Mouse (Mus musculus): Measurements from ENCODE around the gene Hip1r. TPM values are rescaled to one million over a fixed set of nuclear protein-coding genes. Genes with fewer than 3 reads are reported as not detected.

The Hip1r gene
- 10 to 100 TPM; 21.3 to 63.5 TPM for polyA plus RNA-seq (2017; shearing (Covaris generic))

GRCm38 (mm10) chr5:123973299-123974178 lies at the start of gene Hip1r:
TSS of gene Hip1r (plus strand) at chr5:123973628.

GRCm38 (mm10) chr5:123927118-123927517 lies 46.3 kb upstream of the Hip1r start, which contains the start of gene Gm43518:
TSS of gene Gm43518 (plus strand) at chr5:123927418.

GRCm38 (mm10) chr5:123930508-123930989 lies 42.9 kb upstream of the Hip1r start, which contains the start of gene Ccdc62:
TSS of gene Ccdc62 (plus strand) at chr5:123930679.

GRCm38 (mm10) chr5:124032001-124032508 lies 58.6 kb downstream of the Hip1r start, which contains the start of gene Vps37b:
TSS of gene Vps37b (minus strand) at chr5:124032270.

Other genes starting within 250 kb of the Hip1r start
- gene Rsrc2, start 224.2 kb upstream of the Hip1r start, polyA plus RNA-seq (2017; shearing (Covaris generic)) = 100 to 1,000 TPM; 145 to 165 TPM
- 1 to 10 TPM; 2.6 to 6.2 TPM for gene Kntc1, start 223.9 kb upstream of the Hip1r start, polyA plus RNA-seq (2017; shearing (Covaris generic))
- under 1 TPM; 0.13 to 0.41 TPM for gene Hcar2, start 108.1 kb upstream of the Hip1r start, polyA plus RNA-seq (2017; shearing (Covaris generic))
- gene Hcar1, start 93.6 kb upstream of the Hip1r start, polyA plus RNA-seq (2017; shearing (Covaris generic)) = not detected
- 100 to 1,000 TPM; 108 to 111 TPM for gene Denr, start 66.5 kb upstream of the Hip1r start, polyA plus RNA-seq (2017; shearing (Covaris generic))
- gene Gm43518, start 46.2 kb upstream of the Hip1r start, polyA plus RNA-seq (2017; shearing (Covaris generic)) = 1 to 10 TPM; 2.4 to 6.0 TPM
- gene Ccdc62, start 42.9 kb upstream of the Hip1r start, polyA plus RNA-seq (2017; shearing (Covaris generic)) = 1 to 10 TPM; 2.2 to 3.4 TPM
- gene Vps37b, start 58.6 kb downstream of the Hip1r start, polyA plus RNA-seq (2017; shearing (Covaris generic)) = 10 to 100 TPM; 73.3 to 90.6 TPM
- gene Abcb9, start 122.2 kb downstream of the Hip1r start, polyA plus RNA-seq (2017; shearing (Covaris generic)) = 10 to 100 TPM; 43.2 to 57.2 TPM
- 10 to 100 TPM; 28.7 to 32.3 TPM for gene Ogfod2, start 138.7 kb downstream of the Hip1r start, polyA plus RNA-seq (2017; shearing (Covaris generic))
- gene Arl6ip4, start 142.5 kb downstream of the Hip1r start, polyA plus RNA-seq (2017; shearing (Covaris generic)) = 100 to 1,000 TPM in 1 of 2 experiments, 10 to 100 TPM in 1; 86.3 to 121 TPM